Mouse (Mus musculus) forebrain, embryonic 13.5 days (tissue): ENCODE results near the gene Nodal. TPM values are rescaled to one million over a fixed set of nuclear protein-coding genes. Genes with fewer than 3 reads are reported as not detected.

Source experiments
- ATAC-seq: fragments of 200-750 bp; cut with Nextera tagmentation; 2 replicates; pipeline ENCODE4 v1.8.0; 2017
- H3K27ac ChIP-seq: fragments of 300-500 bp; sonication (generic); 2 replicates; pipeline ENCODE4 v1.5.1; 2015; ENCODE audit warnings: inconsistent platforms, mild to moderate bottlenecking, moderate library complexity
- H3K27me3 ChIP-seq: fragments of 300-500 bp; sonication (generic); 2 replicates; pipeline ENCODE4 v1.6.1; 2015; ENCODE audit warnings: mild to moderate bottlenecking, inconsistent platforms
- H3K36me3 ChIP-seq: fragments of 300-500 bp; sonication (generic); 2 replicates; pipeline ENCODE4 v1.6.1; 2015; ENCODE audit warnings: mild to moderate bottlenecking, inconsistent platforms; ENCODE audit not compliant: poor library complexity, severe bottlenecking
- H3K4me1 ChIP-seq: fragments of 300-500 bp; sonication (generic); 2 replicates; pipeline ENCODE4 v1.6.1; 2015; ENCODE audit warnings: inconsistent platforms
- H3K4me2 ChIP-seq: fragments of 300-500 bp; sonication (generic); 2 replicates; pipeline ENCODE4 v1.6.1; 2015; ENCODE audit warnings: inconsistent platforms, mild to moderate bottlenecking, moderate library complexity
- H3K4me3 ChIP-seq: fragments of 300-500 bp; sonication (generic); 2 replicates; pipeline ENCODE4 v1.5.1; 2015; ENCODE audit warnings: mild to moderate bottlenecking, inconsistent platforms
- H3K9ac ChIP-seq: fragments of 300-500 bp; sonication (generic); 2 replicates; pipeline ENCODE4 v1.6.1; 2015; ENCODE audit warnings: mild to moderate bottlenecking, inconsistent platforms
- H3K9me3 ChIP-seq: fragments of 300-500 bp; sonication (generic); replicated peaks from 2 replicates; pipeline ENCODE4 v1.6.1; 2016; ENCODE audit warnings: inconsistent platforms
- WGBS: fragments of 180-500 bp; shearing (Covaris S2); methylation state at CpG from one replicate; pipeline ENCODE4 v1.1.7; 2015; 5-methylcytosine and 5-hydroxymethylcytosine counted together
- polyA plus RNA-seq: library from polyadenylated mRNA; unstranded; fragments of >200 nt; fragmentation: Nextera tagmentation; extraction: Ambion mirVana; gene quantifications from 2 replicates; pipeline ENCODE4 v1.2.1, GENCODE M21; 2015

The Nodal gene
- polyA plus RNA-seq, 1 experiment from 2014 or later, result 0.08 TPM

DNA sequence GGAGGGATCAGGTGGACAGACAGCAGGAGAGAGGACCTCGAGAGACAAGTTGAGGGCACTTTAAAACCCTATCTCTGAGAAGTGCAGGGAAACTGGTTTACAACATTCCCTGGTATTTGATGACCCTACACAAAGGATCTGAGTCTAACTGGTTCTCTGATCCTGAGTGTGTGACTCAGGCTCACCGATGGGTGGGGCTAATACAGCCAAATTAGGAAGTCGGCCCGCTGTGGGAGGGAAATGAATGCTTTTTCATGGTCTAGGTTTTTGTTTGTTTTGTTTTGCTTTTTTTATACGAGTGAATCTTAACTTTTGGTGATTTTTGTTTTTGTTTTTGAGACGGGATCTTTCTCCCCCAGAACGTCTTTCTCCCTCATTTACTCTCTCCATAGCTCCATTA, 51.1 kb downstream of the Nodal start:
- 66% methylated on average over 7 of the region's 7 CpGs for WGBS
- no peaks in the 10 kb centered on the region for H3K27me3 ChIP-seq
- peaks cover 2% of the 10 kb centered on the region; the same call in 1 of the 2 replicates for H3K4me1 ChIP-seq
- no peaks in the 10 kb centered on the region for H3K36me3 ChIP-seq
- H3K9me3 ChIP-seq, result no peaks in the 10 kb centered on the region
- no peak overlapping the region for H3K4me2 ChIP-seq
- no peak overlapping the region for H3K9ac ChIP-seq
- no peak for ATAC-seq
- H3K27ac ChIP-seq, result no peak overlapping the region
- H3K4me3 ChIP-seq, result no peak overlapping the region

DNA sequence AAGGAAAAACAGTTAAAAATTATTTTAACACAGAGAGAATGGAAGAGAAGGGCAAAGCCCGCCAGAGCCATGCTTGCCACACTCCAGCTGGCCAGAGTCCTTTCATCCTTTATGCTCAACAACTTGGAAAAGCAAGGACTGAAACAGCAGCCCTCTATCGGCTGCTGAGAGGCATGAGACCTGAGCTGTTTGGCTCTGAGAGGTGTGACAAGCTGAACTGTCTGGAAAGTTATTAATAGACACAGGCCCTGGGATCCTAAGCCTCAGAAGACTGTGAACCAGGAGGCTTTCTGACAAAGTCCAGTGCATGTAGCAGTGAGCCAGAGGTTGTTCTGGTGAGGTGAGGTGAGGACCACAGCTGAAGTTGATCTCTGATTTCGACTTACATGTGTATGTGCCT, 55.9 kb downstream of the Nodal start:
- ATAC-seq, result no peak
- Histone ChIP-seq H3K9me3 (no peaks in the 10 kb centered on the region), H3K4me3 (no peak overlapping the region), H3K36me3 (no peaks in the 10 kb centered on the region), H3K4me2 (peak overlapping the region; percentile 97; the same call in 1 of the 2 replicates), H3K27me3 (no peaks in the 10 kb centered on the region), H3K27ac (no peak overlapping the region), H3K4me1 (peaks cover 30% of the 10 kb centered on the region), H3K9ac (no peak overlapping the region)
- 66% methylated on average over 3 of the region's 3 CpGs for WGBS

DNA sequence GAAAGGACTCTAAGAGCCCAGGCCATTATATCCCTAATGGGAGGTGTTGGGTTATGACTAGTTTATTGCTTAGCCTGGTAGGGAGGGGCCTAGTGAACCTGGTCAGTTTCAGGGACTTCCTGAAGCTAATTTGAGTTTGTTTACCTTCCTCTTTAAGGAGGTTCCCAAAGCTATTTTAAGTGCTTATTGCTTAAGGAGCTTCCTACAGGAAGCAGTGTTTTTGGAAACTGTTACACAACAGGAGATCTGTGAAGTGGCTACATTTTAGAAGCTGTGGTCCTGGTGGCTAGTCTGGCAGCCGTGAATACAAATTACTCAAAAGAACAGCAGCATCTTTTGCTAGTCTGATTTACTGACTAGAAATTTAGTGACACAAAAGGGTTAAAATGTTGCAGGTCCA, 56.6 kb downstream of the Nodal start:
- Histone ChIP-seq H3K9me3 (no peaks in the 10 kb centered on the region), H3K4me1 (peaks cover 30% of the 10 kb centered on the region), H3K9ac (no peak overlapping the region), H3K36me3 (no peaks in the 10 kb centered on the region), H3K27ac (no peak overlapping the region), H3K27me3 (no peaks in the 10 kb centered on the region), H3K4me2 (peak overlapping the region; percentile 97), H3K4me3 (peak overlapping the region; percentile 85)
- ATAC-seq, result no peak
- WGBS, result 78% methylated on average over 1 of the region's 1 CpGs

Other genes starting within 250 kb of the Nodal start
- gene Tbata, start 246.0 kb upstream of the Nodal start, polyA plus RNA-seq, result 0.85 and 1.3 TPM in 2 replicates
- 0.13 TPM in 2 replicates for gene Adamts14, start 144.5 kb upstream of the Nodal start, polyA plus RNA-seq
- gene Prf1, start 120.1 kb upstream of the Nodal start, polyA plus RNA-seq, result not detected in 2 replicates
- 13.2 and 16.3 TPM in 2 replicates for gene Pald1, start 34.4 kb upstream of the Nodal start, polyA plus RNA-seq
- 96.4 and 102 TPM in 2 replicates for gene Eif4ebp2, start 34.7 kb downstream of the Nodal start, polyA plus RNA-seq
- 16.4 and 17.5 TPM in 2 replicates for gene Lrrc20, start 57.8 kb downstream of the Nodal start, polyA plus RNA-seq
- 0.24 and 0.36 TPM in 2 replicates for gene Npffr1, start 177.5 kb downstream of the Nodal start, polyA plus RNA-seq
- 285 and 287 TPM in 2 replicates for gene Ppa1, start 230.6 kb downstream of the Nodal start, polyA plus RNA-seq